Mouse (Mus musculus) cerebral cortex, adult 2 months (tissue): ENCODE measurements around the gene Arhgef10l.

ENCODE experiments used
- WGBS: fragments of 180-500 bp; shearing (Covaris S2); methylation state at CpG from one replicate; pipeline ENCODE4 v1.1.7; 2018; 5-methylcytosine and 5-hydroxymethylcytosine counted together

Gene Arhgef10l

DNA sequence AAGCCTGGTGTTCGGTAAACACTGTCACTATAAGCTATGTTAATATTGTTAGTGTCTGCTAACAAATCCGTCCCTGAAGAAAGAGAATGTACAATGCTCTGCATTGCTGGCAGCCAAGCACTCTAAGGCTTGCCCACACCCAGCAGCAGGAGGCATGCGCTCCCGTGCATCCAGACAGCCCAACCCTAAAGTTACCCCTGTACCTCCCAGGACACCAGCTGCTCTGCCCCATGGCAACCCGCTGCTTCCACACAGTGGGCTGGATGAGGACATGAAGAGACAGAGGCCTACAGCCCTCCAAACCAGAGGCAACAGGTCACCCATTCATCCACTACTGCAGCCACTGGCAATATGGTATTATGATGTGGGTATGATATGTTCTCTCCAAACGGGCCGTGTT lies 60.0 kb downstream of the Arhgef10l start:
- WGBS, result 69% methylated on average over 7 of the region's 7 CpGs

DNA sequence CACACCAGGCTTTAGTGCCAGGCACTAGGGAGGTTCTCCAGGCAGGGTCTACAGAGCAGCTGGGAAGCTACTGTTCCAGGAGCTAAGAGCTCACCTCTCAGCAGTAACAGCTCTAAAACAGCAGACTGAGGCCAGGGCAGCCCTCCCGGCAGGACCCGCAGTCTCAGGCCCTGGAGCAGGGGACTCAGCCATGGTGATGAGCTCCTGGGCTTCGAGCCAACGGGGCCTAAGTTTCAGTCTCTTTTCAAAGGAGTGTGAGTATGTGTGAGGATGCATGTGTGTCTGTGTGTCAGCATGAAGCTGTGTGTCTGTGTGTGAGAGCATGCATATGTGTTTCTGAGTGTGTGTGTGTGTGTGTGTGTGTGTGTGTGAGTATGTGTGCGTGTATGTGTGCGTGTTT lies 60.6 kb downstream of the Arhgef10l start:
- 70% methylated on average over 6 of the region's 6 CpGs for WGBS

- 90% methylated on average over 8 of the region's 8 CpGs for WGBS
These were observed 61.3 kb downstream of the Arhgef10l start for GRCm38 (mm10) chr4:140604541-140604940.

DNA sequence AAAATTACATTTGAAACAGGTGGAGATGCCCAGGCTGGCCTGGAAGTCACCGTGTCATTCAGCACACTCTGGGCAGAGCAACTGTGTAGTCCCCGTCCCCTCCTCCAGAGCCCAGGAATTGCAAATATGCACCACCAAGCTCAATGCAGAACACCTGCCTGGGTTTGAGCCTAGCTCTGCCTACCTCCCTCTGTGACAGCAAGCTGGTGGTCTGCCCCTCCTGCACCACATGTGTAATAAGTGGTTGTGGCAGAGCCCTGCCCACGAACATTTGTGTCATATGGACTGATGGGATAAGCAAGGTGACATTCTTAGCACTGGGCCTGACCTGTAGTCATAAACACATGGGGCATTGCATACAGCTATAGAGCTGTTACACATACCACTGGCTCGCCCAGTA lies 63.8 kb downstream of the Arhgef10l start:
- 82% methylated on average over 4 of the region's 4 CpGs for WGBS

DNA sequence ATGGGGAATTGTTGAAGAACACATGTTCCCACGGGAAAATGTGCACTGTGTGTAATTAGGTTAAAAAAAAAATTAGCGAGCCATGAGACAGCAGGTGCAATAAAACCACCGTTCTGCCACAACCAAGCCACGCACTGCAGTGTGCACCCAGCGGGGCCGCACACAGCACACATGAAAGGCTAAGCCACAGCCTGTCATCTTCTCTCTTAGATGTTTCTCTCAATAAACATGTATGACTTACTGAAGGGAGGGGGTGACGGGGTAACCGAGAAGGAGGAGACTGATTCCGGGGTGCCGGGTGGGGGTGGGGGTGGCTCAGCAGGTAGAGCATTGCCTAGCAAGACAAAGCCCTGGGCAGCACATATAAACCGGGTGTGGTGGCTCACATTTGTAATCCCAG lies 64.7 kb downstream of the Arhgef10l start:
- WGBS, result 90% methylated on average over 11 of the region's 11 CpGs

DNA sequence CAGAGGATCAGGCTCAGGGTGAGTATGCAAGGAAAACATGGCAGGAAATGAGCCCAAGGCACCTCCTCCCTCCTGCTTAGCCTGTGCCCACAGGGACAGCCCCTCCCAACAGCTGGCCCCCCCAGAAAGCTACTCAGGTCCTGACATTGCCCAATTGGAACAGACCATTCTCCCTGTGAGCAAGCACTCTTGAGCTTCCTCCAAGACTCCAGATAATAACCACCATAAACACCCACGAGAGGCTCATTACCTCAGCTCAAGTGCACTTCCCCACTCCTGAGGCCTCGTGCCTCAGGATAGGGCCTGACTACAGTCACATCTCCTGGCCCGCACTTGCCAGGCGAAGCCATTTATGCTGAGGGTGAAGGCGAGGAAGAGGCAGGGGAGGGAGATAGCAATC lies 67.0 kb downstream of the Arhgef10l start:
- 88% methylated on average over 5 of the region's 5 CpGs for WGBS

- 97% methylated on average over 6 of the region's 6 CpGs for WGBS
These were observed 67.9 kb downstream of the Arhgef10l start for GRCm38 (mm10) chr4:140597928-140598327.

- WGBS, result 95% methylated on average over 5 of the region's 5 CpGs
These were observed 68.4 kb downstream of the Arhgef10l start for GRCm38 (mm10) chr4:140597378-140597777.

GRCm38 (mm10) chr4:140593771-140594505 lies 71.9 kb downstream of the Arhgef10l start:
- 81% methylated on average over 14 of the region's 14 CpGs for WGBS

DNA sequence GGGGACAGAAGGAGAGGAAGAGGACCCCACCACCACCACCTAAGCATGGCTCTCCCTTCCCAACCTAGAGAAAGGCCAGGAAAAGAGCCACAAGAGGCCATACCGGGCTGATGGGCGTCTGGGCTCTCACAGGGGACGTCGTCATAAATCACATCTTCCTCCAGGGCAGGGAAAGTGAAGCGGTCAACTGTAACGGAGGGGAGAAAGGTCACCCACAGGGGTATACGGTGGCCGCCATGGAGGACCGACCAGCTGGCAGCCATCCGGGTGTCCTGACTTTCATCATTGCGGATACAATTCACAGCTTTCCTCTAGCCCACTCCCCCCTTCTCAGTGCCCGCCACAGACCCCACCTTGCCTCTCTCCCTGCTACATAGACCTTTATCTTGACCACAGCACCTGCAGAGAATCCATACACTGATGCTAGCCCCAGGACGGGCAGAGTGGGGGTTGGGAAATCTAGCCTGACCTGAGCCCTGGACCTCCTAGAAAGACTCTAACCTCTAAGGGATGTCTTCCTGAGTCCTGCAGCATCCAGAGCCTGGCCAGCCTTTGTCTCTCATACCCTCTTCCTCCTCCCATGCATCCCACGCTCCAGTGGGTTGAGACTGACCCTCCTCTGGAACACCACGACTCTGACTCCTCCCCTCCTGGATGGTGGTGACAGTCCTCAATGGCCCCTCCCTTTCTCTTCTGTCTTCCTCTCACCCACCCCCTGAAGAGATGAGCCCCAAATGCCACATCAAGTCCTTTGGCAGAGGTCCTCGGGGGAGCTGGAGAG lies 72.6 kb downstream of the Arhgef10l start:
- WGBS, result 85% methylated on average over 16 of the region's 16 CpGs

DNA sequence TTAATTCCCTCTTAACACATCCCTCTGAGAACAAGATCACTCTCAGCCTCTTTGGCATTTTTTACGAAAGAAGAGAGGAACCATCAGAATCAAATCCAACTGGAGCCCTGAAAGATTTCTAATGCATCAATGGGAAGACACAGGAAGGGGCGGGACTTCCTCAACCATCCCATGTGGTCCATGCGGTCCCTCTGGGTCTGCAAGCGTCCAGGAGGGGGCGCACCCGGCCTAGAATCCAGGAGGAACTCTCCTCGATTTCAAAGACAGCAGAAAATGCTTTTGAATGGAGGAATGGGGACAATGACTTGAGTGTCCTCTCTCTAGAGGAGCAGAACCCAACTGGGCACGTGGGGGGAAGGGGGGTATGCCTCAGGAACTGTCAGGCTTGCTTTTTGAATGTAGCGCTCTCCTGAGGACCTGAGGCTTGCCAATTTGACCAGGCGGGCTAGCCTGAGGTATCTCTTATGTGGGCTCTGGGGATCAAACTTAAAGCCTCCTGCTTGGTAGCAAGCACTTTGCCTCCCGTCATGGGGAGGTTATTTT lies 73.5 kb downstream of the Arhgef10l start:
- WGBS, result 34% methylated on average over 11 of the region's 11 CpGs

GRCm38 (mm10) chr4:140586478-140586877 lies 79.3 kb downstream of the Arhgef10l start:
- WGBS, result 80% methylated on average over 5 of the region's 5 CpGs

GRCm38 (mm10) chr4:140584240-140584639 lies 81.6 kb downstream of the Arhgef10l start:
- WGBS, result 76% methylated on average over 5 of the region's 5 CpGs

DNA sequence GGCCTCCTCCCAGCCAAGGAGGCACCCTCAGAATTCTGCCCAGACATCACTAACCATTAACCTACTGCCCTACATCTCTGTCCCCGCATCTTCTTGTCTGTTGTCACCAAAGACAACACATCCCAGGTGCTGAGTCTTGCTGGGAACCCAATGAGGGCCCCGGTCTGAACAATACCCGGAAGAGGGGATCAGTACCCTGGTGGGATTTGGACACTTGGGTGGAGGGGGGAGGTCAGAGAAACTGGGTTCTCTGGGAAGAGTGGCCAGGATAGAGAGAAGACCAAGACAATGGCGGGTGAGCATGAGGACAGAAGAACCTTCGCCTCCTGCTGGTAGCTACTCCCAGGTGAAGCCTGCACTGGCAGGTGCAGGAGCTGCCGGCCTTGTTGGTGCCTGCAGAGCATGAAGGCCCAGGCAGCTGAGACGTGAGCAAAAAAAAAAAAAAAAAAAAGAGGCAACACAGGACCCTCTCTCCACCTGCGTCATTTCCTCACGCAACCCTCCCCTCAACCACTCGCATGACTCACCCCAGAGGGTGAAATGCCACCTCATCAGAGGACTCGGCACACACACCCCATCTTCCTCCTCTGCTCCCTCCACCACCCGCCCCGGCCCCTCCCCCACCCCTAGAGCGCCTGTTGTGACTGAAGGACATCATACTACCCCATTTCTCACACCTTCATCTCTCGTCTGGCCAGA lies 83.3 kb downstream of the Arhgef10l start:
- 85% methylated on average over 15 of the region's 15 CpGs for WGBS

DNA sequence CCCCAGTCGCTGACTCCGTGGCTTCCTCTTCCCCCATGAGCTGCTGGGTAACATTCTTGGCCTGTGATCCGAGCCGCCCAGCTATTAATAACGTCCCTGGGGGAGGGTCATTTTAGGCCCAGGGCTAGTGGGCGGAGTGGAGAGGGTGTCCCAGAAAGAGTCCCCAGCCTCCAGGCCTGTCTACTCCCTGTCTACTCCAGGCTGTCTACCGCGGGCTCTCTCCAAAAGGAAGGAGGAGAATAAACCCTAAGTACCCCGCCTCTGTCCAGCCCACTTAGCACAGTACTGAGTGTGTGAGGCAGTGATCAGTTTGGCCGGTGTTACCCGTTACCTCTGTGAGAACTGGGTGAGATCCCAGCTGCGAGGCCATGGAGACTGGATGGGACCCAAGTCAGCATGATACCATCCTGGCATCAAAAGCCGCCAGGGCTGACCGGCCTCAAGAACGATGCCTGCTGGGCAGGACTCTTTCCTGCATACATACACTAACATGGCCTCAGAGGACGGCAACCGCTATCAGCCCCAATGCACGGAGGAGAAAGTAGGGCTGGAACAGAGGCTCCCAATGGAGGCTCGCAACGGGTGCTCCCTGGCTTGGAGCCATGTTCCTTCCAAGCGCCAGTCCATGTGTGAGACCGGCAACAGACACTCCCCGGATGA lies 84.0 kb downstream of the Arhgef10l start:
- WGBS, result 60% methylated on average over 23 of the region's 23 CpGs

- WGBS, result 79% methylated on average over 16 of the region's 16 CpGs
These were observed 84.5 kb downstream of the Arhgef10l start for GRCm38 (mm10) chr4:140581341-140581729.

DNA sequence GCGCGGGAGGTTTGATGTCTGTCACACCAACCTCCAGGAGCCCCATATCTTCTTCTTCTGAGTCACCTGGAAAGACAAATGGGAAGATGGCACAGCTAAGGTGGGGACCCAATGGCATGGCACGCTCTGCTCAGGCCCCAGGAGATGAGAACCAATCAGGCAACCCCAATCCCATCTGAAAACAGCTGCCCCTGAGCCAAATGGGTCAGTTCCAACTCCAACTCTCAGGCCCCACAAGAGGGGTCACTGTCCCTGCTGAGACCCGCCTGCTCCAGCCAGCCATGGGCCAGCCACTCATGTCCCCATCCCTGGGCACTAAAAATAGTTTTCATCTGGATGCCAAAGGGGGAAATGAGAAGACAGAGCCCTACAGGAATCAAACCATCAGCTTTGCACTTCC lies 84.9 kb downstream of the Arhgef10l start:
- 87% methylated on average over 4 of the region's 4 CpGs for WGBS

DNA sequence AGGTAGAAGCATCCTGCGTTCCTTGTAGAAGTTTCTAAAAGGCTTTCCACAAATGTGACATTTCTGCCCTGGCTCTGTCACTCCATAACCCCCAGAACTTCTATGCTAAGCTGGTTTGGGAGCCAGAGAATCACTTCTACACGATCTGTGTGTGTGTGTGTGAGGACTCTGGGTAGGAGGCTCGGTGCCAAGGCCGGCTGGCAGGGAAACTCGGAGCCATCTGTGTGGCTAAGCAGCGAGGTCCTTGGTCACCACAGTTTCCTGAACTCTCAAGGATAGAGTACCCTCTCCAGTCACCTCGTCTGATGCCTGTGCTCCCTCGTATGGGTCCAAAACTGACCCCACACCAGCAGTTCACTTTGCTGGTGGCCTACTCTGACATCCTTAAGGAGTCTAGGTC lies 86.2 kb downstream of the Arhgef10l start:
- 55% methylated on average over 8 of the region's 8 CpGs for WGBS

- WGBS, result 94% methylated on average over 13 of the region's 13 CpGs
These were observed 86.7 kb downstream of the Arhgef10l start for GRCm38 (mm10) chr4:140579149-140579548.

GRCm38 (mm10) chr4:140576628-140577027 lies 89.2 kb downstream of the Arhgef10l start:
- 79% methylated on average over 16 of the region's 16 CpGs for WGBS

DNA sequence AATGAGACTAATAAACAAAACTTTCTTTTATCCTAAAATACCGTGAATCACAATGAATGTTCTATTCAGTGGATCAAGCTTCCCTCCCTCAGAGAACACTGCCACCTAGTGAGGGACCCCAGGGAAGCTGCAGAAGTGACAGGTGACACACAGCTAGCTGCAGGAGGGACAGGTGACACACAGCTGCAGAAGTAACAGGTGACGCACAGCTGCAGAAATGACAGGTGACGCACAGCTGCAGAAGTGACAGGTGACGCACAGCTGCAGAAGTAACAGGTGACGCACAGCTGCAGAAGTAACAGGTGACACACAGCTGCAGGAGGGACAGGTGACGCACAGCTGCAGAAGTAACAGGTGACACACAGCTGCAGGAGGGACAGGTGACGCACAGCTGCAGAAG lies 90.9 kb downstream of the Arhgef10l start:
- WGBS, result 86% methylated on average over 7 of the region's 7 CpGs

GRCm38 (mm10) chr4:140572376-140572775 lies 93.4 kb downstream of the Arhgef10l start:
- WGBS, result 71% methylated on average over 17 of the region's 17 CpGs
